Mouse (Mus musculus) embryo, embryonic 9.5 days (tissue): ENCODE data around the gene P2ry1.
A peak's percentile ranks its signal among the peaks of the same experiment; 100 is the strongest.

Experiments used
- DNase-seq: peaks from one replicate; pipeline ENCODE4 v3.0.0-alpha.2; 2017; ENCODE audit errors: extremely low spot score

The P2ry1 gene

DNA sequence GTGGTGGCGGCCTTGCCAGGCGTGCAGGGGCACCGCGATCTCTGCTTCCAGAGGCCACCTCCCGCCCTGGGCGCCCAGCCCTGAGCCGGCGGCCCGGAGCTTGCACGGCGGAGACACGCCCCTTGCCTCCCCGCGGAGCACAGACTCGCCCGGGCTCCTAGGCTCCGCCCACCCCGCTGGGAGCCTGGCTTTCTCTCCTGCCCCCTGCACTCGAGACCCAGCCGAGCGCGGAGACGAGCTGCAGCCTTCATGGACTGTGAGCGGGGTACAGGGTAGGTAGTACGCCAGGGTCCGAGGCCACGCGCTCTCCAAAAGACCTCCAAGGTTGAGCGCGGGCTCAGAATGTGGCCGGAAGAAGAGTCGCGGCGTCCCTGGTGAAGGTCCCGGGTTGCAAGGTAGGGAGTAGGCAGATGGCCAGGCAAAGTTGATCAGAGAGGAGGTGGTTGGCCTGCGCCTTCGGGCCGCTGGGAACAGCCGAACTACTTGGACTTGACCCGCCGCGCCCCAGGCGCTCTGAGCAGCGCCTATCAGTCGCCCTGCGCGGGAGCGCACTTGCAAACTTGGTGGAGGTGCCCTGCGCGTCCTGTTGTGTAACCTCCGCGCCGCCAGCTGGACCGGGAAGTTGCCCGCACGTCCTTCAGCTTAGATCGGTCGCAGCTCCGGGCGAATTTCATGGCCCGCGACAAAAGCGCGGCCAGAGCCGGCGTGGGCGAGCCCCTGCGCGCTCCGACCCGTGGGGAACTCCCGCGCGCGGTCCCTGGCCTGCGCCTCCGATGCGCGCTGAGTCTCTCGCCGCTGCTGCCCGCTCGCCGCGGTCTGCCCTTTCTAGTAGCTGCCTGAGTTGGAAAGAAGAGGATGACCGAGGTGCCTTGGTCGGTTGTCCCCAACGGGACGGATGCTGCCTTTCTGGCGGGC lies at the start of gene P2ry1:
Gene P2ry1, plus strand, starts transcription at position 209 of the 915 bp plus-strand sequence.
- peak; percentile 86 for DNase-seq

DNA sequence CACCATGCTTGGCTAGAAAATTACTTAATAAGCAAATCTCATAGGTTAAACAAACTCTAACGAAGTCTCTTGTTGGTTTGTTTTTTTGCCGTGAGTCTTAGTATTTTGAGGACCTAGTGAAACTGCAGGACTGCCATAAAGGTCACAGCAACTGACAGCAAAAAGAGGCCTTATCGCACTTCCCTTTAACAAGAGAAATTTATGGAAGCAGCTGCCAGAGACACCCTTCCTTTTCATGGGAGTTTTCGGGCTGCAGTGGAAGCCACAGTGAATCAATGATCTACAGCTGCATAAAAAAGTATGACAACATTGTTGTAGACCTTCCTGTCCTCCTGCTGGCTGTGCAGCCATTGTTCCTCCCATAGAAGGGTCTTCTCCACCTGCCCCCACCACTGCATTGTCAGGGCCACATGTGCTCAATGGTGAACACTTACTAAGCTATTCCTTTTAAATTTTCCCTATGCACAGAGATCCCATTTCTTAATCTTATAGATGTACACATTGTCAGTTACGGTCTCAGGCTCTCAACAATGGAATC lies 49.3 kb upstream of the P2ry1 start:
- no peak for DNase-seq

DNA sequence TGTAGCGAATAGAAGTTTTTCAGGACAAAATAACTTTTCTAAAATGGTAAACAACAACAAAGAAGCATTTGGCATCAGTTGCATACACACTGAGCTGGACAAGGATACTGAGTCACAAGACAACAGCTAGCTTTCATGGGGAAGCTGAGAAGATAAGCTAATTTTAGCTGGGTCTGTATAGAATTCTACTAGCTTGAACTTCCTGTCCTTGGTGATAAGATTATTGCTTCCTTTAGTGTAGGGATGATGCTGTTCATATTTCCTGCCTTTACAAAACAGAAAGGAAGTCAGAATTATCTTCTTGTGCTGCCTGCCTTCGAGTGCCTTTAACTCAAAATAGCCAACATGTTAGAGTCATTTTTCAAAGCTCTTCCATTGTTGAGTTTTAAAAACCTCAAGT lies 48.5 kb upstream of the P2ry1 start:
- DNase-seq: no peak

DNA sequence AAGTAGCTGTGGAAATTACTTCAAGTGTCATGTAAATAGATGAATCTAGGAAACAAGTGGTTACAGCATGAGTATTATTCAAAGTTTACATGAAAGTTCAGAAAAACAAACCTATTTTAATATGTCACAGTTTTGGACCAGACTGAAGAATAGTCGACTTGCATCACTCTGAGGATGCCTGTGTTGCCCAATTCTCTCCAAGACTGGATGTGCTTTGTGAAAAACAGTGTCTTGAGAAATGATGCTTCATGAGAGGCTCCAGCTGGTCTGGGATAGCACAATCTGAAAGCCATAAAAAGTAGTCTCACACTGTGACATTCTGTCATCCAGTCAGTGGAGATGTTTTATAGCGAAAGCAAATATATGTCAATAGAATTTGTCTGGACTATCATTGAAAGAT lies 43.8 kb upstream of the P2ry1 start:
- no peak for DNase-seq

DNA sequence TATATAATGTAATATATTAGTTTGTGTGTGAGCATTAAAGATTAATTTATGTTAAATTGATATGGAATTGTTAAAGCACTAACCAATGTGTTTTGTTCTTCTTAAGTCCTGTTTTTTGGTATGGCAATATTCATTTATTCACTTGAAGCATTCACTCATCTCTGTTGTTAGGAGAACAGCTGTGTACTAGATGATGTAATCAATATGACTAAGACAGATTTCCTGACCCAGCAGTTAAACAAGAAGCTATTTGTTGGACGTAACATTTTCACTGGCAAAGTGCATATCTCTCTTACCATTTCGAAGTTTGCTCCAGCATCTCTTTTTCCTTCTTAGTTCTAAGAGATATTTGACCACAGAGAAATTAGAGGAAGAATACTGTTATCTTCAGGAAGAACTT lies 37.5 kb upstream of the P2ry1 start:
- no peak for DNase-seq

DNA sequence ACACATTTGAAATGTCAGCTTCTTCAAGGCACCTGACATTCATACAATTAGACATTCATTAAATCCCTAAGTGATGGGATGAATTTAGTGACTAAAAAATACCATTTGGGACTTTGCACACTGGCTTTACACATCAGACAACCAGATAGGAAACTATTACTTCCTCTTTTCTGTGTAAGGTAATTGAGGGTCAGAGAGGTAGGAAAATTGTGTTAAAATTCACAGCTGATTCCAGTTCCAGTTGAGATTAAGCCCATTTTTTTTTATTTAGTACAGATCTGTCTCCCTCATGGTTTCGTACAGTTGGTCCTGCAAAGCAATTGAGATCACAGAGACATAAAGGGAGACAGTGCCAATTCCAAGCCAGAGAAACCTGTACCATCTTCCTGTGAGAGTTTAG lies 27.7 kb upstream of the P2ry1 start:
- no peak for DNase-seq

DNA sequence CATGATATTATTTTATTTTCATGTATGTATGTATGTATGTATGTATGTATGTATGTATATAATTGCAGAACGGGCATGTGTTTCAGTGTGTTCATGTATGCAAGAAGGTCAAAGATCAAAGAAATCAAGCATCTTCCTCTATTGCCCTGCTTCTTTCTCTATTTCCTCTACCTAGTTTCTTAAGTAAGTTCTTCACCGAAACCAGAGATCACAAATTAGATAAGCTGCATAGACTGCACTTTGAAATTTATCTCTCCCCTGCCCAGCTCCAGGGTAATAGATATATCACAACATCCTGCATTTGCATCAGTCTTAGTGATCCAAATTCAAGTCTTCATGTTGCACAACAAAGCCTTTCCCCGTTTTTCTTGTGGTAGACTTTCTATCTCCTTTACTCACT lies 20.5 kb upstream of the P2ry1 start:
- DNase-seq: no peak

DNA sequence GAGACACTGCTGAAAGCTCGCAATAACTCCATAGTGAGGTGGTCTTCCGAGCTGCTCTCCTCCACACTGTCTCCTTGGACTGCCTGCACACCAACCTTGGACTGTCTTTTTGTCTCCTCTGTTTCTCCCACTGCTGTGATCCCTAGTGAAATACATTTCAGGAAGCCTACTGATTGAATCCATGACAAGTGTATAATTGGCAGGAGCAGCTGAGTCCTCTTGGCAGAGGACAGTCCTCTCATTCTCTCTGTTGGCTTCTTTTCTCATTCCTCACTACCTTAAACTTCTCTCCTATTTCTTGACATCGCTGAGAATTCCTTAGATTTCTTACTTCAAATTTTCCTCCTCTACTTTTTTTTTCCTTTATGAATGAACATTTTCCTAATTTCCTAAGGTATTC lies 4.5 kb upstream of the P2ry1 start:
- DNase-seq: no peak

DNA sequence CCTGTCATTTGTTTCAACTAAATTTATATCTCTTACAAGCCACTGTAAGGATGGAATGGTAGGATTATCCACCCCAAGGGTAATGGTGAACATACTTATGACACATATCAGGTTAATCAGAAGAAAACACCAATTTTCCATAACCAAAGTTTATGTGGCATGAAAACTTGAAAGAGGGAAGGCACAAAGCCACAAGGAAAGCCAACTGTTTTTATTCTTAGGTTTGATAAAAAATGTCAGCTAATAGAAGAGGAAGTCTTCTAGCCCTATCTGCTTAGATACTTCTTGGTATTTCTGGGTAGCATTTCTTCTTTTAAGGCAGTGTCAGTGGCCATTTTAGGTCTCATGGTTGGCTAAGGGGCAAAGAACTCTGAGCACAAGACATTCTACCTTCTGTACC lies 2.9 kb upstream of the P2ry1 start:
- no peak for DNase-seq

DNA sequence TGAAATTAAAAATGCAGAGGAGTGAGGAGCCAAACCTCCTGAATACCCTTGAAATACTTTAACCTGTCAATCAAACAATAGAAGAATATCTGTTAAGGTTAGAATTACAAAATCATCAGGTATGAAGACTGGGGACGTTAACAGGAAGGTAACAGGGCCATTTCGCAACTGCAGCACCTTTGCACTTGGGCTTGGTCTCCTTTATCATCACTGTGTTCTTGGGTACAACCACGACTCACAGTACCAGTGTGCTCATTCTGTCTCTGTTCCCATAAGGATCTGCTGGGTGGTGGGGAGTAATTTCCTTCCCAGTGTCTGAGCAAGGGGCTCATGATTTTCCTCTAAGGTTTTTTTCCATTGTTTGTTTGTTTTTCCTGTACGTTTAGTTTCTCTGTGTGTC lies 1.8 kb upstream of the P2ry1 start:
- no peak for DNase-seq

DNA sequence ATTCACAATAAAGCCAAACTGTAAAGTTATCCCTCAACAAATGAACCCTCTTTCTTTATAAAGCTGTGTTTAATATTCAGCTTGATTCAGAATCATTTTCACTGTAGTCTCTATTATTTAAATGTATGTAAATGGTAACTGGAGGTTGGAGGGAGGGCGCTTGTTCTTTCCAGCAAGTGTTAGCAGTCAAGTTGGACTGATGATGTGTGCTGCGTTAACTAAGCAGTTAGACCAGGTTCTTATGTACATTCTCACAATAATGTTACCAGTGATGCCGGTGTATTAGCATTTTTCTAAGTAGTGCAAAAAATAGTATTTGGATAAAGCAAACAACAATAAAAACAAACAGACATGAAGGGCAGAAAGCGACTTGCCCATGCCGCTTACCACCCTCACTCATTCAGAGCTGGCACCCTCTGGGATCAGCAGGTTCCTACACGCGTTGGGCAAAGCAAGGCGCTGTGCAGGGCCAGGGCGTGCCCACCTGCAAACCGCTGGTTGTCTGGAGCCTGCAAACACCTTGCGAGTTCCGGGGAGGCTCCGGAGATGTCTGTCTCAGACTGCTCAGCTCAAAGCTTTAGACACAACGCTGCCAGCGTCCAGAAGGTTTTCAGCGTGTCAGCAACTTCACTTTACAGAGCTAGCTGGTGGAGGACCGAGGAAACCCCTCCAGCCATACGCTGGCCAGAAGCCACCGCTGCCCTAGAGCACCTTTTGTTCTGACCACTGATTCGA lies 576 bp upstream of the P2ry1 start:
- no peak for DNase-seq

DNA sequence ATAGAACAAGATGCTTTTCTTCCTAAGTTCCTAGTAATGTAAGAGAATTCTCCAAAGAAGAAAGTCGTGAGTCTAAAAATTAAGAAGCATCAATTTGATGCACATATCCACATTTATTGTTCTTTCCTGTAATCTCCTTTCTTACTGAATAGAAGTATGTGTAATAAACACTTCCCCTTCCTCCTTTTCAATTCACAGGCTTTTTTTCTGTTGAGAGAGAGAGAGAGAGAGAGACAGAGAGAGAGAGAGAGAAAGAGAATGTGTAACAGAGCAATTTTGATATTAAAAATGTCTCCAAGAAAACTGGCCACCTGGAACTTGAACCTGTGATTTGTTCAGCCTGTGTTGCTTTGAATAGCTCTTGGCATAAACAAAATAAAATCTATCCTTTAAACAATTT lies 2.0 kb downstream of the P2ry1 start:
- no peak for DNase-seq

DNA sequence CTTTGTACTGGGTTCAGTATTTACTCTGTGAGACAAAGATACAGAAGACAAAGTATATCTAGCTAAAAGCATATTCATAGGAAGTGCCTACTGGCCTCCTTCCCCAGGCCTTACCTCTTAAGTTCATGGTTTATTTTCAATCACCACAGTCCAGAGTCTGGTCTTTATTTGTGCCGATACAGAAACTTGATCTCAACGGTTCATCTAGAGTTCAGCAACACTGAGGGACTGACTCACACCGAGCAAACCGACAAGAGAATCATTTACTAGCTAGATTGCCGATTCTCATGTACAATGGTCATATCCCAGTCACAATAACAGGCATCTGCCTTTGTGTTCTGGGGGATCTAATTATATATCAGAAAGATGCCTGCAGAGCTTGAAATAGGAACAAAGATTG lies 9.1 kb downstream of the P2ry1 start:
- no peak for DNase-seq

DNA sequence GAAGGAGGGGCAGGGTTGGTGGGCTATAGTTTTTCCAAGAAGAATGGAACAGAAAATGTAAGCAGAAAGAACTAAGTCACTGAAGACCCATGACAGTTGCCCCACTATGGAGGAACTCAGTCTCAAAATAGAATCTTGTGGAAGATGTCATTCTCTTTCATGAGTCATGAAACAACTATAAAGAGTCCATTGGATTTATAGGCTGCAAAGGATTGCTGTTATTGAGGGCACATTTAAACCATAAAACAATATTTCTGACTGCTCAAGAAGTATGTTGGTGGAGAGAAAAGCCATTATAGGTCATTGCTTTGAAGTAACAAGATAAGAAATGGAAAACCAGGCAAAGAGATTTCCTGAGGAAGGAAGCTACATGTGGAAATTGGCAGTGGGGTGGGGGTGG lies 10.0 kb downstream of the P2ry1 start:
- no peak for DNase-seq

DNA sequence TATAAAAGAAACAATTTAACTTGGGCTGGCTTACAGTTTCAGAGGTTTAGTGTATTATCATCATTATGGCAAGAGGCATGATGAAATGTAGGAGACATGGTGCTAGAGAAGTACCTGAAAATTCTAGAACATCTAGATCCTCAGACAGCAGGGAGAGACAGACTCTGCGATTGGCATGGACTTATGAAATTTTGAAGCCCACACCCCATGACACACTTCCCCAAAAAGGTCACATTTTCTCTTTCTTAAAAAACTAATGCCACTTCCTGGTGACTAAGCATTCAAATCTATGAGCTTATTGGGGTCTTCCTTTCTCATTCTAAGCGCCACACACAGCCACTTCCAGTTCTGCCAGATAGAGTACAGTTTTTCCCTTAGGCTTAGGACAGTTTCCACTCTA lies 14.1 kb downstream of the P2ry1 start:
- DNase-seq: no peak

DNA sequence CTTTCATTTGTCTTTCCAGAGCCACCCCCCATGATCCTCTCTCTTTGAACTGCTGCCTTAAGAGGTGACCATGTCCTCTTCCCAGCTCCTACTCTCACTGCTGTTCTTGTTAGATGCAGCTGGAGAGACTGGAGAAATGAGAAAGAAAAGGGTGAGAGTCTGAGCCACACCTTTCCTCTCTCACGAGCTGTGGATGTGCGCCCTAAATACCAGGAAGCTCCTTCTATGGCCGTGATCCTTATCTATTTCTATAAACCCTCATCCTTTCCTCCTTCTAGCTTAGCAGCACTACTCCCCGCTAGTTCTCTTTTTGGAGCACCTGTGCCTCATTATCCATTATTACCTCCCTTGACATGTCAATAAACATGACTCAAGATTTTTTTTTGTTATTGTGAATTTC lies 29.5 kb downstream of the P2ry1 start:
- no peak for DNase-seq

DNA sequence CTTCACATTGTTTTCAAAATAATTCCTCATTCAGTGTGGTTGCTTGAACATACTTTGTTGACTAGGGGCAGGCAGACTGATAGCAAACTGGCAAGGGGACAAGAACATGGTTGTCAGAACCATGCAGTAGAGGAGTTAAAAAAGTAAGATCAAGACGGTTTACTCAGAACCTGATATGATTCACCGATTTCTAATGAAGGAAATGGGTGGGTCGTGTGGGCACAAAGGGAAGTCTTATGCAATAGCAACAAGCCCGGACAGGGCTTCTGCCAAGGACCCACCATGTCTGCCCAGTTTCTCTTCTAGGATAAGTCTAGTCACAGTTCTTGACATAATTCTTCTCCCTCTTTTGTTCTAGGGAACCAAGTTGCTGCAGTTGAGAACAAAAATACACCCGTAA lies 33.0 kb downstream of the P2ry1 start:
- no peak for DNase-seq

DNA sequence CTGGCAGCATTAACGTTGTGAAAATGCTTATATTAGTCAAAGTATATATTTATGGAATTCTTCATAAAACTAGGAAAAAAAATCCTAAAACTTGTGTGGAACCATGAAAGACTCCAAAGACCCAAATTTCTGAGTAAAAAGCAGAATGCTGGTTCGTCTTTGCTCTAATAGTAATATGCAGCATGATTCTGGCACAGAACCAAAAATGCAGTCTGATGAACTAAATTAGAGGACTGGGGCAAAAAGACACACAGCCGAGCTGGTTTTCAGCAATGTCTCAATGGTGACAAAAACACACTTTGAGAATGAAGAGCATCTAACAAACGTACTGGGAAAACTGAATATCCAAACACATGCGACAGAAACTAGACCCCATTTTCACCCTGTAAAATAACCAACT lies 37.3 kb downstream of the P2ry1 start:
- no peak for DNase-seq

DNA sequence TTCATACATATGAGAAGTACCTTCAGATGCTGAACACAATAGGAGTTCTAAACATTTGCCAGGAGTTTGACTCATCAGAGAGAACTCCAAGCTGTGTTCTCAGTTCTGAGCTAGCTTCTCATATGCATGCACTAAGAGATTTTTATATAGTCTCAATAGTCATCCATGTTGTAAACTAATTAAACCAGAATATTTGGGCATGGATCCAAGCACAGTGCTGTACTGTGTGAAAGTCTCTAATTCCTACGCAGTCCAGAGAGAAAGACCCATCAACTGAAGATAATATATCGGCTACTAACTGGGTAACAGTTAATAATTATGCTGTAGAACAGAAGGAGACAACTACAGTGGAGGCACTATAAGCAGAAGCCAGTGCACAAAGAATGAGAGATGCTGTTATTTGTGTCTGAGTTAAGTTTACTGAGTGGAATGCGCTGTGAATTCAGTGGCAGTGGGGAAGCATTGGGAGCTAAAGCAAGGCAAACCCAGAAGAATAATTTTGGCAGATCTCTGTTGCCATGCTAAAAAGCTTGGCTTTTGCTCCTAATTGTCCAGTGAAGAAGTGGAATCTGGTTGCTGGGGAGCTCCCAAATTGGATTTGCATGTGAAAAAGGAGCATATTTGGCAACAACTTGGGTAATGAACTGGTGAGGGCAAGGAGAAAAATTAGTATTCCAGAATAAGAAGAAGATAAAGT lies 47.5 kb downstream of the P2ry1 start:
- no peak for DNase-seq
